ENCODE assay signal across 7 mouse cellular contexts in the genomic region with DNA sequence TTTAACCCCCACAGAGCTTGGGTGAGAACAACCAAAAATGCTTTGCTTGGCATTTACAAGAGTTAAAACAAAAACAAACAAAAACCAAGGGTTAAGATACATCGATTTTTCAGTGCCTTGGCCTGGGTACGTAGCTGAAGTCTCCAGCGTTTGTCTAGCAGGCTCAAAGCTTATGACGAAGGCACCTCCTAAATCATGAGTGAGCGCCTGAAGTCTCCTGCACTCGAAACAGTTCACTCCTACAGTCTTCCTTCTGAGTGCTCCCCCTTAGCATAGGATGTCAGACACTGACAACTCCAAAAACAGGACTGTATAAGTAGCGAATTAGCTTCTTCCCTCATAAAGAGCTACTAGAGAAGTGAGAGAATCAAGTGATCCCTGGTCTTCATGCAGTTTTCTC. TPM values are rescaled to one million over a fixed set of nuclear protein-coding genes. Genes with fewer than 3 reads are reported as not detected.
DNase-seq lines count a peak whose midpoint lies in the region; ATAC-seq and TF ChIP-seq lines count a peak whose summit lies in the region.

No protein-coding gene starts in this region.

- 21% methylated on average over 7 of the region's 7 CpGs for WGBS in lung, postnatal 0 days
- WGBS in forebrain, embryonic 10.5 days, result 48% methylated on average over 7 of the region's 7 CpGs
- 31% methylated on average over 7 of the region's 7 CpGs for WGBS in limb, embryonic 12.5 days
- 22% methylated on average over 7 of the region's 7 CpGs for WGBS in stomach, embryonic 14.5 days

- peak overlapping the region; percentile 96 for H3K27ac ChIP-seq in lung, postnatal 0 days (ENCODE audit: low read length)
- peak overlapping the region; percentile 92; the same call in 1 of the 2 replicates for H3K27ac ChIP-seq in forebrain, embryonic 10.5 days
- H3K27ac ChIP-seq in limb, embryonic 12.5 days, result peak overlapping the region; percentile 93
- peak overlapping the region; percentile 91; the same call in 1 of the 2 replicates for H3K27ac ChIP-seq in stomach, embryonic 14.5 days (ENCODE audit: low read length)

- peak overlapping the region; percentile 84 for H3K4me3 ChIP-seq in lung, postnatal 0 days (ENCODE audit: low read depth, low read length)
- H3K4me3 ChIP-seq in forebrain, embryonic 10.5 days, result peak overlapping the region; percentile 93
- peak overlapping the region; percentile 87 for H3K4me3 ChIP-seq in limb, embryonic 12.5 days (replicated peaks)
- H3K4me3 ChIP-seq in stomach, embryonic 14.5 days (ENCODE audit: low read depth, low read length), result peak overlapping the region; percentile 64

- peak; percentile 5 for DNase-seq in lung, postnatal 0 days (ENCODE audit: low spot score)
- no peak for DNase-seq in lung, postnatal 14 days
- DNase-seq in forebrain, embryonic 10.5 days (ENCODE audit: extremely low spot score, low spot score), result no peak
- no peak for DNase-seq in gastrocnemius, postnatal 14 days
- no peak for DNase-seq in adrenal gland, adult 2 months

- H3K4me1 ChIP-seq in lung, postnatal 0 days (ENCODE audit: insufficient read depth, low read depth, low read length), result peaks cover 9% of the 10 kb centered on the region; the same call in 1 of the 2 replicates
- H3K4me1 ChIP-seq in forebrain, embryonic 10.5 days, result peaks cover 30% of the 10 kb centered on the region
- no peaks in the 10 kb centered on the region; the same call in 1 of the 2 replicates for H3K4me1 ChIP-seq in limb, embryonic 12.5 days (replicated peaks)
- 0 out of 2 replicates have a peak, but pooled peaks cover 3% of the 10 kb centered on the region for H3K4me1 ChIP-seq in stomach, embryonic 14.5 days (ENCODE audit: control insufficient read depth, insufficient read depth, low read length)

- no peaks in the 10 kb centered on the region for H3K27me3 ChIP-seq in lung, postnatal 0 days (replicated peaks; ENCODE audit: insufficient read depth, low read length)
- H3K27me3 ChIP-seq in forebrain, embryonic 10.5 days (ENCODE audit: poor library complexity, severe bottlenecking), result peaks cover 14% of the 10 kb centered on the region
- H3K27me3 ChIP-seq in limb, embryonic 12.5 days, result peaks cover 25% of the 10 kb centered on the region
- H3K27me3 ChIP-seq in stomach, embryonic 14.5 days (ENCODE audit: control insufficient read depth, insufficient read depth, low read length), result no peaks in the 10 kb centered on the region

- H3K9ac ChIP-seq in lung, postnatal 0 days (replicated peaks; ENCODE audit: low read depth), result peak overlapping the region; percentile 16; the same call in 1 of the 2 replicates
- peak overlapping the region; percentile 47; the same call in 1 of the 2 replicates for H3K9ac ChIP-seq in limb, embryonic 12.5 days (replicated peaks)
- H3K9ac ChIP-seq in stomach, embryonic 14.5 days (replicated peaks; ENCODE audit: low read depth, low read length), result peak overlapping the region; percentile 10; the same call in 1 of the 2 replicates

- H3K9me3 ChIP-seq in lung, postnatal 0 days (ENCODE audit: low read length), result no peaks in the 10 kb centered on the region
- peaks cover under 1% of the 10 kb centered on the region; the same call in 1 of the 2 replicates for H3K9me3 ChIP-seq in forebrain, embryonic 10.5 days
- H3K9me3 ChIP-seq in limb, embryonic 12.5 days, result 0 out of 2 replicates have a peak, but pooled peaks cover under 1% of the 10 kb centered on the region
- H3K9me3 ChIP-seq in stomach, embryonic 14.5 days (ENCODE audit: control insufficient read depth, low read depth, low read length), result peaks cover under 1% of the 10 kb centered on the region; the same call in 1 of the 2 replicates

- 0 out of 2 replicates have a peak, but pooled peaks cover 8% of the 10 kb centered on the region for H3K36me3 ChIP-seq in lung, postnatal 0 days (ENCODE audit: insufficient read depth, low read length)
- 0 out of 2 replicates have a peak, but pooled peaks cover 4% of the 10 kb centered on the region for H3K36me3 ChIP-seq in forebrain, embryonic 10.5 days (replicated peaks)
- H3K36me3 ChIP-seq in limb, embryonic 12.5 days, result peaks cover 7% of the 10 kb centered on the region; the same call in 1 of the 2 replicates
- no peaks in the 10 kb centered on the region for H3K36me3 ChIP-seq in stomach, embryonic 14.5 days (ENCODE audit: control insufficient read depth, insufficient read depth, low read length)

- TF ChIP-seq EP300 in lung, postnatal 0 days (IDR thresholded peaks at IDR 0.05), result no peak

- intact Hi-C loops in gastrocnemius, postnatal 14 days (cut with DNase I; ENCODE audit: low total_unique reads), result no loop called here

- peak overlapping the region; percentile 74 for H3K4me2 ChIP-seq in lung, postnatal 0 days (replicated peaks; ENCODE audit: low read depth, low read length)
- H3K4me2 ChIP-seq in limb, embryonic 12.5 days, result peak overlapping the region; percentile 85
- peak overlapping the region; percentile 64 for H3K4me2 ChIP-seq in stomach, embryonic 14.5 days (replicated peaks; ENCODE audit: low read depth, low read length)

- ATAC-seq in lung, postnatal 0 days, result no peak
- no peak for ATAC-seq in limb, embryonic 12.5 days (ENCODE audit: insufficient number of reproducible peaks, insufficient read depth, low FRiP score, low TSS enrichment, low read depth)
- ATAC-seq in stomach, embryonic 14.5 days (ENCODE audit: insufficient number of reproducible peaks, insufficient read depth, low FRiP score, low read depth), result no peak

- TF ChIP-seq CTCF in lung, postnatal 0 days (IDR thresholded peaks at IDR 0.05), result no peak

RNA-seq across cellular contexts. Expression of a gene that starts 1.1 kb away (rescaled TPM):
- 102 and 105 TPM in 2 replicates for polyA plus RNA-seq in lung, postnatal 0 days (2015; fragmentation: Nextera tagmentation; extraction: Ambion mirVana)
- polyA plus RNA-seq in forebrain, embryonic 10.5 days (2016; fragmentation: Nextera tagmentation; extraction: Ambion mirVana), result 135 and 138 TPM in 2 replicates
- 147 and 153 TPM in 2 replicates for polyA plus RNA-seq in limb, embryonic 12.5 days (2016; fragmentation: Nextera tagmentation; extraction: Ambion mirVana)
- polyA plus RNA-seq in stomach, embryonic 14.5 days (2014; fragmentation: Nextera tagmentation; extraction: Ambion mirVana), result 168 and 181 TPM in 2 replicates
- total RNA-seq in gastrocnemius, postnatal 14 days (2021), result 10 to 100 TPM; 60.2 to 61.9 TPM
- 100 to 1,000 TPM; 112 to 118 TPM for total RNA-seq in adrenal gland, adult 2 months (2021)
- 12.8 and 14.8 TPM in 2 replicates for polyA plus RNA-seq in adrenal gland, adult 2 months (2012; rRNA removed)
